Mouse (Mus musculus) G1E (cell line): ENCODE data around the gene Gcnt1. TPM values are rescaled to one million over a fixed set of nuclear protein-coding genes. Genes with fewer than 3 reads are reported as not detected.

ENCODE experiments used
- ATAC-seq: 2 replicates; pipeline ENCODE4 v1.8.0; 2016; ENCODE audit warnings: mild to moderate bottlenecking; ENCODE audit not compliant: insufficient number of reproducible peaks, poor library complexity, low FRiP score, severe bottlenecking; ENCODE audit errors: extremely low read depth
- DNase-seq: peaks from one replicate; pipeline ENCODE4 v3.0.0; 2012; ENCODE audit warnings: low spot score
- H3K27me3 ChIP-seq: 2 replicates; pipeline ENCODE4 v1.6.1; 2012; ENCODE audit warnings: mild to moderate bottlenecking, low read length, inconsistent platforms; ENCODE audit not compliant: insufficient read depth
- H3K36me3 ChIP-seq: replicated peaks from 2 replicates; pipeline ENCODE3; 2012; ENCODE audit warnings: mild to moderate bottlenecking, inconsistent platforms
- H3K4me1 ChIP-seq: 2 replicates; pipeline ENCODE4 v1.6.1; 2012; ENCODE audit warnings: low read depth, low read length, inconsistent platforms, mixed read lengths; ENCODE audit not compliant: insufficient read depth
- H3K4me3 ChIP-seq: 2 replicates; pipeline ENCODE4 v1.5.1; 2012; ENCODE audit warnings: low read depth, mild to moderate bottlenecking, inconsistent platforms, low read length, moderate library complexity, mixed read lengths
- H3K9me3 ChIP-seq: replicated peaks from 2 replicates; pipeline ENCODE4 v1.6.1; 2012; ENCODE audit warnings: inconsistent platforms
- CTCF ChIP-seq: IDR thresholded peaks from 2 replicates; pipeline ENCODE4 v1.5.1; 2012; ENCODE audit warnings: low read depth, low read length, inconsistent platforms, mixed read lengths
- GATA1 ChIP-seq: IDR thresholded peaks from 2 replicates; pipeline ENCODE4 v1.6.1; 2012; ENCODE audit warnings: borderline replicate concordance, low read length, inconsistent platforms, mixed read lengths
- GATA2 ChIP-seq: IDR thresholded peaks from 2 replicates; pipeline ENCODE4 v1.6.1; 2012; ENCODE audit warnings: low read depth, low read length, inconsistent platforms, borderline replicate concordance
- POLR2AphosphoS5 ChIP-seq: IDR thresholded peaks from 2 replicates; pipeline ENCODE4 v1.6.1; 2012; ENCODE audit warnings: low read depth, low read length, inconsistent platforms; ENCODE audit not compliant: insufficient replicate concordance
- TAL1 ChIP-seq: conservative IDR thresholded peaks from 2 replicates; pipeline ENCODE4 v1.6.1; 2012; ENCODE audit warnings: low read depth, low read length, inconsistent platforms, mixed read lengths
- polyA plus RNA-seq: library from polyadenylated mRNA; stranded (reverse); fragments of >175 nt; gene quantifications from 2 replicates; pipeline ENCODE4 v1.2.3, GENCODE M21; 2012
- total RNA-seq, 2 experiments: library from RNA; stranded (forward) in 1 of 2; stranded (reverse) in 1 of 2; fragments of 200-1000 nt in 1 of 2; fragments of >200 nt in 1 of 2; fragmentation: Nextera tagmentation in 1 of 2; gene quantifications; 2 replicates each; pipeline ENCODE4 v1.2.3; 2014 to 2017

Gene Gcnt1
- total and polyA plus RNA-seq, 3 experiments = 2.8 to 209 (median 176) TPM

GRCm38 (mm10) chr19:17382807-17383397, 10.3 kb upstream of the Gcnt1 start:
- no peak for DNase-seq
- no peak for ATAC-seq
- peaks cover 31% of the 10 kb centered on the region for H3K27me3 ChIP-seq
- TF ChIP-seq TAL1 (no peak), POLR2AphosphoS5 (no peak), CTCF (no peak), GATA1 (no peak), GATA2 (no peak)
- H3K36me3 ChIP-seq = no peaks in the 10 kb centered on the region
- no peaks in the 10 kb centered on the region for H3K9me3 ChIP-seq
- H3K4me1 ChIP-seq = peaks cover 5% of the 10 kb centered on the region; the same call in 1 of the 2 replicates
- no peak overlapping the region for H3K4me3 ChIP-seq

GRCm38 (mm10) chr19:17380549-17380948, 7.9 kb upstream of the Gcnt1 start:
- peaks cover 9% of the 10 kb centered on the region; the same call in 1 of the 2 replicates for H3K4me1 ChIP-seq
- H3K9me3 ChIP-seq = no peaks in the 10 kb centered on the region
- no peak overlapping the region for H3K4me3 ChIP-seq
- TF ChIP-seq CTCF (no peak), POLR2AphosphoS5 (no peak), GATA1 (no peak), GATA2 (no peak)
- no peaks in the 10 kb centered on the region for H3K36me3 ChIP-seq
- peaks cover 31% of the 10 kb centered on the region for H3K27me3 ChIP-seq
- no peak for DNase-seq
- no peak for ATAC-seq

GRCm38 (mm10) chr19:17378845-17379244, 6.2 kb upstream of the Gcnt1 start:
- Histone ChIP-seq H3K27me3 (peaks cover 36% of the 10 kb centered on the region), H3K4me3 (no peak overlapping the region), H3K9me3 (no peaks in the 10 kb centered on the region), H3K4me1 (peaks cover 9% of the 10 kb centered on the region; the same call in 1 of the 2 replicates), H3K36me3 (no peaks in the 10 kb centered on the region)
- DNase-seq = no peak
- ATAC-seq = no peak
- no peak for TF ChIP-seq GATA1
- TF ChIP-seq GATA2 = no peak
- no peak for TF ChIP-seq POLR2AphosphoS5
- TF ChIP-seq TAL1 = no peak
- TF ChIP-seq CTCF = no peak

- H3K9me3 ChIP-seq = no peaks in the 10 kb centered on the region
- peaks cover 23% of the 10 kb centered on the region for H3K27me3 ChIP-seq
- ATAC-seq (no peak), DNase-seq (no peak)
- TF ChIP-seq POLR2AphosphoS5 (no peak), GATA1 (no peak), GATA2 (no peak)
- H3K4me3 ChIP-seq = no peak overlapping the region
- peaks cover 8% of the 10 kb centered on the region for H3K4me1 ChIP-seq
- no peaks in the 10 kb centered on the region for H3K36me3 ChIP-seq
These were observed 3.1 kb downstream of the Gcnt1 start for GRCm38 (mm10) chr19:17369581-17369980.

GRCm38 (mm10) chr19:17368557-17368956, 4.1 kb downstream of the Gcnt1 start:
- Histone ChIP-seq H3K4me3 (no peak overlapping the region), H3K27me3 (peaks cover 22% of the 10 kb centered on the region), H3K4me1 (peaks cover 13% of the 10 kb centered on the region), H3K36me3 (no peaks in the 10 kb centered on the region), H3K9me3 (no peaks in the 10 kb centered on the region)
- no peak for DNase-seq
- TF ChIP-seq GATA1 (no peak), TAL1 (no peak), CTCF (no peak), GATA2 (no peak), POLR2AphosphoS5 (no peak)
- ATAC-seq = no peak

GRCm38 (mm10) chr19:17366364-17367090, 6.1 kb downstream of the Gcnt1 start:
- Histone ChIP-seq H3K4me1 (peaks cover 21% of the 10 kb centered on the region), H3K27me3 (peaks cover 10% of the 10 kb centered on the region), H3K36me3 (no peaks in the 10 kb centered on the region), H3K9me3 (no peaks in the 10 kb centered on the region), H3K4me3 (no peak overlapping the region)
- ATAC-seq = no peak
- TF ChIP-seq TAL1 (no peak), GATA1 (no peak), GATA2 (no peak), CTCF (no peak), POLR2AphosphoS5 (no peak)
- no peak for DNase-seq
